Mouse (Mus musculus) megakaryocyte, embryonic 14.5 days (primary cell): ENCODE results near the gene Stk10.

Experiments
- FLI1 ChIP-seq: IDR thresholded peaks from 2 replicates; pipeline ENCODE4 v1.6.1; 2012; ENCODE audit warnings: low read length, inconsistent platforms, mixed read lengths
- GATA1 ChIP-seq: IDR thresholded peaks from 3 replicates; pipeline ENCODE4 v1.6.1; 2012; ENCODE audit warnings: mixed read lengths, low read length, inconsistent platforms, borderline replicate concordance

- no peak for TF ChIP-seq GATA1
- TF ChIP-seq FLI1: no peak
Measured at GRCm38 (mm10) chr11:32591921-32592850, 59.1 kb downstream of the Stk10 start.
